Mouse (Mus musculus) liver, embryonic 11.5 days (tissue): ENCODE measurements at regions not wholly inside any gene's neighbourhood (a gene's known extent, or its start where the extent isn't known, plus 50 kb on each side); places are given as distances from the start of the nearest gene placed in this dataset.

Source experiments
- ATAC-seq: fragments of 200-750 bp; cut with Nextera tagmentation; replicated peaks from 2 replicates; pipeline ENCODE4 v1.8.0; 2017; ENCODE audit warnings: moderate number of reproducible peaks, mild to moderate bottlenecking, moderate TSS enrichment, moderate library complexity; ENCODE audit not compliant: low FRiP score
- DNase-seq: peaks from one replicate; pipeline ENCODE4 v3.0.0-alpha.2; 2017; ENCODE audit warnings: low spot score
- H3K27ac ChIP-seq: fragments of 300-500 bp; sonication (generic); 2 replicates; pipeline ENCODE4 v1.5.1; 2014; ENCODE audit warnings: mild to moderate bottlenecking, low read depth, low read length, control low read depth
- H3K27me3 ChIP-seq: fragments of 300-500 bp; sonication (generic); replicated peaks from 2 replicates; pipeline ENCODE4 v1.6.1; 2014; ENCODE audit warnings: low read length, mixed read lengths; ENCODE audit not compliant: control insufficient read depth, insufficient read depth
- H3K36me3 ChIP-seq: fragments of 300-500 bp; sonication (generic); 2 replicates; pipeline ENCODE4 v1.6.1; 2014; ENCODE audit warnings: mild to moderate bottlenecking, low read length, moderate library complexity, mixed read lengths; ENCODE audit not compliant: control insufficient read depth, insufficient read depth
- H3K4me1 ChIP-seq: fragments of 300-500 bp; sonication (generic); replicated peaks from 2 replicates; pipeline ENCODE4 v1.6.1; 2014; ENCODE audit warnings: low read length, mixed read lengths; ENCODE audit not compliant: control insufficient read depth, insufficient read depth
- H3K4me2 ChIP-seq: fragments of 300-500 bp; sonication (generic); 2 replicates; pipeline ENCODE4 v1.6.1; 2014; ENCODE audit warnings: mild to moderate bottlenecking, control low read depth, moderate library complexity
- H3K4me3 ChIP-seq: fragments of 300-500 bp; sonication (generic); 2 replicates; pipeline ENCODE4 v1.5.1; 2014; ENCODE audit warnings: low read depth, low read length, control low read depth
- H3K9ac ChIP-seq: fragments of 300-500 bp; sonication (generic); 2 replicates; pipeline ENCODE4 v1.6.1; 2014; ENCODE audit warnings: low read depth, low read length, control low read depth
- H3K9me3 ChIP-seq: fragments of 300-500 bp; sonication (generic); 2 replicates; pipeline ENCODE4 v1.6.1; 2016; ENCODE audit warnings: low read length, inconsistent platforms, mixed read lengths; ENCODE audit not compliant: control insufficient read depth
- WGBS: fragments of 180-500 bp; shearing (Covaris S2); extraction: QIAGEN DNeasy Blood & Tissue Kit; methylation state at CpG from one replicate; pipeline ENCODE4 v1.1.7; 2014; 5-methylcytosine and 5-hydroxymethylcytosine counted together

GRCm38 (mm10) chr1:71967574-71968104 lies 244.5 kb downstream of the Mreg start:
- Histone ChIP-seq H3K9ac (no peak overlapping the region), H3K4me2 (no peak overlapping the region), H3K36me3 (no peaks in the 10 kb centered on the region), H3K4me3 (no peak overlapping the region), H3K9me3 (no peaks in the 10 kb centered on the region), H3K4me1 (no peaks in the 10 kb centered on the region), H3K27me3 (no peaks in the 10 kb centered on the region), H3K27ac (no peak overlapping the region)
- DNase-seq: no peak
- ATAC-seq: no peak
- 84% methylated on average over 6 of the region's 6 CpGs for WGBS

- DNase-seq (no peak), ATAC-seq (no peak)
- no peaks in the 10 kb centered on the region for H3K9me3 ChIP-seq
- WGBS: 81% methylated on average over 4 of the region's 4 CpGs
- no peak overlapping the region for H3K9ac ChIP-seq
- no peaks in the 10 kb centered on the region for H3K4me1 ChIP-seq
- no peak overlapping the region for H3K27ac ChIP-seq
- no peaks in the 10 kb centered on the region for H3K36me3 ChIP-seq
- no peak overlapping the region for H3K4me2 ChIP-seq
- no peaks in the 10 kb centered on the region for H3K27me3 ChIP-seq
- H3K4me3 ChIP-seq: no peak overlapping the region
Measured at GRCm38 (mm10) chr1:71964450-71965126, 247.5 kb downstream of the Mreg start.

- 48% methylated on average over 3 of the region's 3 CpGs for WGBS
- no peak for ATAC-seq
- H3K4me3 ChIP-seq: no peak overlapping the region
Measured at GRCm38 (mm10) chr1:71956940-71957339, 255.2 kb downstream of the Mreg start.

GRCm38 (mm10) chr1:71955331-71955730 lies 256.8 kb downstream of the Mreg start:
- no peaks in the 10 kb centered on the region for H3K36me3 ChIP-seq
- H3K27me3 ChIP-seq: no peaks in the 10 kb centered on the region
- H3K27ac ChIP-seq: no peak overlapping the region
- H3K9ac ChIP-seq: no peak overlapping the region
- DNase-seq (no peak), ATAC-seq (no peak)
- peaks cover 7% of the 10 kb centered on the region; the same call in 1 of the 2 replicates for H3K4me1 ChIP-seq
- no peak overlapping the region for H3K4me3 ChIP-seq
- H3K4me2 ChIP-seq: no peak overlapping the region
- H3K9me3 ChIP-seq: no peaks in the 10 kb centered on the region

More at GRCm38 (mm10) chr1:71956940-71957339, 255.2 kb downstream of the Mreg start:
- Histone ChIP-seq H3K36me3 (no peaks in the 10 kb centered on the region), H3K4me1 (peaks cover 7% of the 10 kb centered on the region; the same call in 1 of the 2 replicates), H3K4me2 (no peak overlapping the region), H3K27ac (no peak overlapping the region), H3K9ac (no peak overlapping the region), H3K27me3 (no peaks in the 10 kb centered on the region), H3K9me3 (no peaks in the 10 kb centered on the region)
- DNase-seq: no peak

GRCm38 (mm10) chr1:71953292-71953691 lies 258.8 kb downstream of the Mreg start:
- ATAC-seq: no peak
- Histone ChIP-seq H3K4me2 (no peak overlapping the region), H3K4me3 (no peak overlapping the region), H3K9ac (no peak overlapping the region), H3K27ac (no peak overlapping the region), H3K4me1 (peaks cover 7% of the 10 kb centered on the region; the same call in 1 of the 2 replicates), H3K36me3 (no peaks in the 10 kb centered on the region), H3K9me3 (no peaks in the 10 kb centered on the region), H3K27me3 (no peaks in the 10 kb centered on the region)
- WGBS: 60% methylated on average over 6 of the region's 6 CpGs
- DNase-seq: no peak

GRCm38 (mm10) chr1:71949549-71949948 lies 262.6 kb downstream of the Mreg start:
- H3K9ac ChIP-seq: no peak overlapping the region
- no peak overlapping the region for H3K27ac ChIP-seq
- H3K9me3 ChIP-seq: no peaks in the 10 kb centered on the region
- ATAC-seq (no peak), DNase-seq (no peak)
- WGBS: 67% methylated on average over 7 of the region's 7 CpGs
- no peak overlapping the region for H3K4me3 ChIP-seq
- no peaks in the 10 kb centered on the region for H3K36me3 ChIP-seq
- no peak overlapping the region for H3K4me2 ChIP-seq
- no peaks in the 10 kb centered on the region for H3K27me3 ChIP-seq
- H3K4me1 ChIP-seq: peaks cover 3% of the 10 kb centered on the region; the same call in 1 of the 2 replicates

GRCm38 (mm10) chr1:71948686-71949085 lies 263.4 kb downstream of the Mreg start:
- H3K4me1 ChIP-seq: peaks cover 3% of the 10 kb centered on the region; the same call in 1 of the 2 replicates
- DNase-seq (no peak), ATAC-seq (no peak)
- no peaks in the 10 kb centered on the region for H3K36me3 ChIP-seq
- no peak overlapping the region for H3K4me2 ChIP-seq
- no peaks in the 10 kb centered on the region for H3K27me3 ChIP-seq
- WGBS: 86% methylated on average over 4 of the region's 4 CpGs
- no peak overlapping the region for H3K4me3 ChIP-seq
- no peak overlapping the region for H3K9ac ChIP-seq
- H3K27ac ChIP-seq: no peak overlapping the region
- no peaks in the 10 kb centered on the region for H3K9me3 ChIP-seq

- no peak for DNase-seq
- H3K9me3 ChIP-seq: no peaks in the 10 kb centered on the region
- H3K9ac ChIP-seq: no peak overlapping the region
- no peaks in the 10 kb centered on the region for H3K36me3 ChIP-seq
- ATAC-seq: no peak
- no peak overlapping the region for H3K4me2 ChIP-seq
- 91% methylated on average over 2 of the region's 2 CpGs for WGBS
- no peak overlapping the region for H3K4me3 ChIP-seq
- no peak overlapping the region for H3K27ac ChIP-seq
- H3K4me1 ChIP-seq: no peaks in the 10 kb centered on the region
- H3K27me3 ChIP-seq: no peaks in the 10 kb centered on the region
Measured at GRCm38 (mm10) chr1:71947506-71947905, 264.6 kb downstream of the Mreg start.

GRCm38 (mm10) chr1:71946911-71947310 lies 265.2 kb downstream of the Mreg start:
- no peaks in the 10 kb centered on the region for H3K9me3 ChIP-seq
- H3K27ac ChIP-seq: no peak overlapping the region
- WGBS: 74% methylated on average over 2 of the region's 2 CpGs
- DNase-seq (no peak), ATAC-seq (no peak)
- H3K27me3 ChIP-seq: no peaks in the 10 kb centered on the region
- no peaks in the 10 kb centered on the region for H3K36me3 ChIP-seq
- H3K4me3 ChIP-seq: no peak overlapping the region
- no peak overlapping the region for H3K9ac ChIP-seq
- H3K4me2 ChIP-seq: no peak overlapping the region
- no peaks in the 10 kb centered on the region for H3K4me1 ChIP-seq
